8 mouse cellular contexts compared by ENCODE assay signal in genomic region chr1:51289620-51290445, GRCm38 (mm10). TPM values are rescaled to one million over a fixed set of nuclear protein-coding genes. Genes with fewer than 3 reads are reported as not detected.
DNase-seq lines count a peak whose midpoint lies in the region; ATAC-seq and TF ChIP-seq lines count a peak whose summit lies in the region.

No protein-coding gene starts in this region.

- intact Hi-C loops in left cerebral cortex, adult 2 months (cut with DNase I): no loop called here

- H3K4me3 ChIP-seq in left cerebral cortex, adult 2 months: peak overlapping the region; percentile 27
- peak overlapping the region; percentile 24 for H3K4me3 ChIP-seq in embryonic facial prominence, embryonic 14.5 days (ENCODE audit: low read depth, low read length)
- H3K4me3 ChIP-seq in intestine, embryonic 14.5 days (ENCODE audit: low read depth, low read length): peak overlapping the region; percentile 55
- H3K4me3 ChIP-seq in liver, embryonic 16.5 days (ENCODE audit: low read depth, low read length): peak overlapping the region; percentile 46

- DNase-seq in left cerebral cortex, adult 2 months (ENCODE audit: extremely low spot score in 1 of 2, low spot score in 2 of 2): no peak
- DNase-seq in left cerebral cortex, adult 8-10 months (ENCODE audit: low spot score in 2 of 2): no peak
- peak; percentile 52 for DNase-seq in embryonic facial prominence, embryonic 14.5 days (ENCODE audit: low spot score)
- peak; percentile 69 for DNase-seq in intestine, embryonic 14.5 days (ENCODE audit: low spot score)
- DNase-seq in testis, postnatal 10 days (ENCODE audit: low spot score): peak; percentile 60
- no peak for DNase-seq in layer of hippocampus, postnatal 25 days (ENCODE audit: extremely low spot score in 1 of 2, low spot score in 1 of 2)
- no peak for DNase-seq in right cerebral cortex, postnatal 25 days

- ATAC-seq in embryonic facial prominence, embryonic 14.5 days (ENCODE audit: low read depth): no peak
- peak; percentile 34 for ATAC-seq in intestine, embryonic 14.5 days (replicated peaks; ENCODE audit: low FRiP score, low TSS enrichment, low read depth)
- ATAC-seq in liver, embryonic 16.5 days (ENCODE audit: low read depth): no peak

- peaks cover 21% of the 10 kb centered on the region for H3K4me1 ChIP-seq in embryonic facial prominence, embryonic 14.5 days (ENCODE audit: control insufficient read depth, insufficient read depth, low read length)
- H3K4me1 ChIP-seq in intestine, embryonic 14.5 days (replicated peaks; ENCODE audit: control insufficient read depth, insufficient read depth, low read length): no peaks in the 10 kb centered on the region
- no peaks in the 10 kb centered on the region for H3K4me1 ChIP-seq in liver, embryonic 16.5 days (ENCODE audit: control insufficient read depth, low read depth, low read length)

- WGBS in embryonic facial prominence, embryonic 14.5 days: 84% methylated on average over 17 of the region's 17 CpGs
- WGBS in intestine, embryonic 14.5 days: 41% methylated on average over 17 of the region's 17 CpGs
- 69% methylated on average over 17 of the region's 17 CpGs for WGBS in liver, embryonic 16.5 days (ENCODE audit: insufficient replicate concordance)

- no peaks in the 10 kb centered on the region for H3K36me3 ChIP-seq in embryonic facial prominence, embryonic 14.5 days (ENCODE audit: control insufficient read depth, insufficient read depth, low read length)
- H3K36me3 ChIP-seq in intestine, embryonic 14.5 days (ENCODE audit: control insufficient read depth, insufficient read depth, low read length): no peaks in the 10 kb centered on the region
- no peaks in the 10 kb centered on the region for H3K36me3 ChIP-seq in liver, embryonic 16.5 days (ENCODE audit: control insufficient read depth, insufficient read depth)

- peak overlapping the region; percentile 50 for H3K4me2 ChIP-seq in embryonic facial prominence, embryonic 14.5 days (ENCODE audit: low read depth, low read length)
- peak overlapping the region; percentile 64 for H3K4me2 ChIP-seq in intestine, embryonic 14.5 days (ENCODE audit: low read length)
- peak overlapping the region; percentile 49 for H3K4me2 ChIP-seq in liver, embryonic 16.5 days (ENCODE audit: low read depth, low read length)

- no peaks in the 10 kb centered on the region for H3K9me3 ChIP-seq in embryonic facial prominence, embryonic 14.5 days (ENCODE audit: control insufficient read depth, low read length)
- no peaks in the 10 kb centered on the region for H3K9me3 ChIP-seq in intestine, embryonic 14.5 days (ENCODE audit: control insufficient read depth, low read length)
- no peaks in the 10 kb centered on the region for H3K9me3 ChIP-seq in liver, embryonic 16.5 days (replicated peaks; ENCODE audit: control insufficient read depth, low read length)

- TF ChIP-seq CTCF in left cerebral cortex, adult 2 months (IDR thresholded peaks at IDR 0.05): no peak

- peak overlapping the region; percentile 56 for H3K27ac ChIP-seq in left cerebral cortex, adult 2 months
- H3K27ac ChIP-seq in embryonic facial prominence, embryonic 14.5 days (replicated peaks; ENCODE audit: low read depth, low read length): peak overlapping the region; percentile 86
- peak overlapping the region; percentile 97 for H3K27ac ChIP-seq in intestine, embryonic 14.5 days (ENCODE audit: low read depth)
- H3K27ac ChIP-seq in liver, embryonic 16.5 days (ENCODE audit: low read length): peak overlapping the region; percentile 63

- no peaks in the 10 kb centered on the region for H3K27me3 ChIP-seq in embryonic facial prominence, embryonic 14.5 days (replicated peaks; ENCODE audit: control insufficient read depth, insufficient read depth, low read length)
- no peaks in the 10 kb centered on the region for H3K27me3 ChIP-seq in intestine, embryonic 14.5 days (replicated peaks; ENCODE audit: control insufficient read depth, insufficient read depth, low read length)
- no peaks in the 10 kb centered on the region for H3K27me3 ChIP-seq in liver, embryonic 16.5 days (ENCODE audit: control insufficient read depth, insufficient read depth, low read depth, low read length)

- peak overlapping the region; percentile 46 for H3K9ac ChIP-seq in embryonic facial prominence, embryonic 14.5 days (ENCODE audit: low read depth, low read length)
- peak overlapping the region; percentile 71 for H3K9ac ChIP-seq in intestine, embryonic 14.5 days (ENCODE audit: low read length)
- peak overlapping the region; percentile 39; the same call in 1 of the 2 replicates for H3K9ac ChIP-seq in liver, embryonic 16.5 days (ENCODE audit: low read depth, low read length)

RNA-seq across cellular contexts. Expression of gene Cavin2, which starts 0.9 kb away (rescaled TPM):
- 10 to 100 TPM in 1 of 2 experiments, 1 to 10 TPM in 1; 8.7 to 10.7 TPM for total RNA-seq in left cerebral cortex, adult 2 months (2021)
- 10 to 100 TPM in 1 of 4 experiments, 1 to 10 TPM in 3; 8.4 to 10.1 (median 9.5) TPM for total RNA-seq in left cerebral cortex, adult 8-10 months (2022)
- polyA plus RNA-seq in embryonic facial prominence, embryonic 14.5 days (2014; fragmentation: Nextera tagmentation; extraction: Ambion mirVana): 78.2 and 81.6 TPM in 2 replicates
- polyA plus RNA-seq in intestine, embryonic 14.5 days (2014; fragmentation: Nextera tagmentation; extraction: Ambion mirVana): 93.6 and 101 TPM in 2 replicates
- 23.7 and 24.9 TPM in 2 replicates for polyA plus RNA-seq in liver, embryonic 16.5 days (2015; fragmentation: Nextera tagmentation; extraction: Ambion mirVana)
- total RNA-seq in layer of hippocampus, postnatal 25 days (2021): 1 to 10 TPM; 5.9 to 7.2 TPM

Comparison
In these comparisons a context has a peak if more than half of its experiments do, and no peak if none do; other contexts are left out.
1. DNase-seq: peak in embryonic facial prominence, embryonic 14.5 days (single experiment), intestine, embryonic 14.5 days (single experiment) and testis, postnatal 10 days (single experiment); none in left cerebral cortex, adult 2 months (0 of 2), left cerebral cortex, adult 8-10 months (0 of 2), layer of hippocampus, postnatal 25 days (0 of 2) and right cerebral cortex, postnatal 25 days (single experiment).
2. Peak in every context shown above with its lines, with median percentiles within 50 percentile points of each other: H3K27ac ChIP-seq, H3K4me3 ChIP-seq, H3K4me2 ChIP-seq and H3K9ac ChIP-seq.